Mouse (Mus musculus) embryonic facial prominence, embryonic 12.5 days (tissue): ENCODE data around the gene Ccdc172. TPM values are rescaled to one million over a fixed set of nuclear protein-coding genes. Genes with fewer than 3 reads are reported as not detected.

ENCODE experiments used
- ATAC-seq: fragments of 200-750 bp; cut with Nextera tagmentation; 2 replicates; pipeline ENCODE4 v1.8.0; 2017; ENCODE audit not compliant: insufficient number of reproducible peaks, insufficient read depth, low FRiP score, low TSS enrichment
- H3K27ac ChIP-seq: fragments of 300-500 bp; sonication (generic); 2 replicates; pipeline ENCODE4 v1.5.1; 2016; ENCODE audit warnings: mild to moderate bottlenecking
- H3K27me3 ChIP-seq: fragments of 300-500 bp; sonication (generic); 2 replicates; pipeline ENCODE4 v1.6.1; 2016; ENCODE audit warnings: mild to moderate bottlenecking, moderate library complexity
- H3K36me3 ChIP-seq: fragments of 300-500 bp; sonication (generic); 2 replicates; pipeline ENCODE4 v1.6.1; 2016; ENCODE audit warnings: mild to moderate bottlenecking
- H3K4me1 ChIP-seq: fragments of 300-500 bp; sonication (generic); 2 replicates; pipeline ENCODE4 v1.6.1; 2016
- H3K4me2 ChIP-seq: fragments of 300-500 bp; sonication (generic); replicated peaks from 2 replicates; pipeline ENCODE4 v1.6.1; 2016; ENCODE audit warnings: mild to moderate bottlenecking, moderate library complexity
- H3K4me3 ChIP-seq: fragments of 300-500 bp; sonication (generic); 2 replicates; pipeline ENCODE4 v1.5.1; 2016; ENCODE audit warnings: mild to moderate bottlenecking
- H3K9ac ChIP-seq: fragments of 300-500 bp; sonication (generic); 2 replicates; pipeline ENCODE4 v1.6.1; 2016; ENCODE audit warnings: mild to moderate bottlenecking, moderate library complexity
- H3K9me3 ChIP-seq: fragments of 300-500 bp; sonication (generic); 2 replicates; pipeline ENCODE4 v1.6.1; 2016; ENCODE audit warnings: mild to moderate bottlenecking, moderate library complexity
- WGBS: fragments of 180-500 bp; shearing (Covaris S2); methylation state at CpG from one replicate; pipeline ENCODE4 v1.1.7; 2016; 5-methylcytosine and 5-hydroxymethylcytosine counted together
- polyA plus RNA-seq: library from polyadenylated mRNA; unstranded; fragments of >200 nt; fragmentation: Nextera tagmentation; extraction: Ambion mirVana; gene quantifications from 2 replicates; pipeline ENCODE4 v1.2.1, GENCODE M21; 2016

Gene Ccdc172
- polyA plus RNA-seq, 1 experiment from 2014 or later, result not detected

- Histone ChIP-seq H3K4me3 (no peak overlapping the region), H3K4me1 (peaks cover 7% of the 10 kb centered on the region), H3K9ac (no peak overlapping the region), H3K4me2 (no peak overlapping the region), H3K27ac (no peak overlapping the region), H3K9me3 (no peaks in the 10 kb centered on the region), H3K36me3 (no peaks in the 10 kb centered on the region), H3K27me3 (no peaks in the 10 kb centered on the region)
- no peak for ATAC-seq
- WGBS, result 43% methylated on average over 12 of the region's 12 CpGs
Observed at GRCm38 (mm10) chr19:58523736-58524394, 12.1 kb downstream of the Ccdc172 start.

GRCm38 (mm10) chr19:58525457-58526239 is 13.9 kb downstream of the Ccdc172 start:
- peaks cover 7% of the 10 kb centered on the region for H3K4me1 ChIP-seq
- no peak for ATAC-seq
- 58% methylated on average over 12 of the region's 12 CpGs for WGBS
- H3K36me3 ChIP-seq, result no peaks in the 10 kb centered on the region
- H3K4me2 ChIP-seq, result no peak overlapping the region
- no peak overlapping the region for H3K9ac ChIP-seq
- no peak overlapping the region for H3K4me3 ChIP-seq
- no peaks in the 10 kb centered on the region for H3K9me3 ChIP-seq
- H3K27ac ChIP-seq, result no peak overlapping the region
- no peaks in the 10 kb centered on the region for H3K27me3 ChIP-seq

- Histone ChIP-seq H3K4me2 (no peak overlapping the region), H3K4me1 (peaks cover 4% of the 10 kb centered on the region; the same call in 1 of the 2 replicates), H3K36me3 (no peaks in the 10 kb centered on the region), H3K4me3 (no peak overlapping the region), H3K27me3 (no peaks in the 10 kb centered on the region), H3K9me3 (no peaks in the 10 kb centered on the region), H3K9ac (no peak overlapping the region), H3K27ac (no peak overlapping the region)
- 78% methylated on average over 3 of the region's 3 CpGs for WGBS
- ATAC-seq, result no peak
Observed at GRCm38 (mm10) chr19:58533077-58533476, 21.3 kb downstream of the Ccdc172 start.

- WGBS, result 81% methylated on average over 10 of the region's 10 CpGs
- Histone ChIP-seq H3K9ac (no peak overlapping the region), H3K4me3 (no peak overlapping the region), H3K27ac (no peak overlapping the region), H3K9me3 (no peaks in the 10 kb centered on the region), H3K4me1 (peaks cover 4% of the 10 kb centered on the region; the same call in 1 of the 2 replicates), H3K4me2 (no peak overlapping the region), H3K27me3 (no peaks in the 10 kb centered on the region), H3K36me3 (no peaks in the 10 kb centered on the region)
- ATAC-seq, result no peak
Observed at GRCm38 (mm10) chr19:58536691-58537090, 24.9 kb downstream of the Ccdc172 start.

GRCm38 (mm10) chr19:58540396-58540795 is 28.6 kb downstream of the Ccdc172 start:
- Histone ChIP-seq H3K27ac (no peak overlapping the region), H3K4me3 (no peak overlapping the region), H3K9me3 (no peaks in the 10 kb centered on the region), H3K4me1 (peaks cover 4% of the 10 kb centered on the region; the same call in 1 of the 2 replicates), H3K27me3 (no peaks in the 10 kb centered on the region), H3K36me3 (no peaks in the 10 kb centered on the region), H3K4me2 (no peak overlapping the region), H3K9ac (no peak overlapping the region)
- WGBS, result 90% methylated on average over 5 of the region's 5 CpGs
- ATAC-seq, result no peak

- H3K36me3 ChIP-seq, result no peaks in the 10 kb centered on the region
- H3K4me3 ChIP-seq, result no peak overlapping the region
- 0 out of 2 replicates have a peak, but pooled peaks cover 3% of the 10 kb centered on the region for H3K4me1 ChIP-seq
- peaks cover 4% of the 10 kb centered on the region; the same call in 1 of the 2 replicates for H3K27me3 ChIP-seq
- H3K27ac ChIP-seq, result no peak overlapping the region
- 47% methylated on average over 4 of the region's 4 CpGs for WGBS
- no peak overlapping the region for H3K4me2 ChIP-seq
- H3K9me3 ChIP-seq, result no peaks in the 10 kb centered on the region
- no peak for ATAC-seq
- H3K9ac ChIP-seq, result no peak overlapping the region
Observed at GRCm38 (mm10) chr19:58548367-58548766, 36.6 kb downstream of the Ccdc172 start.

- WGBS, result 20% methylated on average over 1 of the region's 1 CpGs
- Histone ChIP-seq H3K4me1 (0 out of 2 replicates have a peak, but pooled peaks cover 3% of the 10 kb centered on the region), H3K36me3 (no peaks in the 10 kb centered on the region), H3K27me3 (peaks cover 4% of the 10 kb centered on the region; the same call in 1 of the 2 replicates), H3K27ac (no peak overlapping the region), H3K4me2 (no peak overlapping the region), H3K9ac (no peak overlapping the region), H3K9me3 (no peaks in the 10 kb centered on the region), H3K4me3 (no peak overlapping the region)
- no peak for ATAC-seq
Observed at GRCm38 (mm10) chr19:58550489-58550888, 38.7 kb downstream of the Ccdc172 start.

GRCm38 (mm10) chr19:58550916-58551315 is 39.1 kb downstream of the Ccdc172 start:
- H3K4me1 ChIP-seq, result 0 out of 2 replicates have a peak, but pooled peaks cover under 1% of the 10 kb centered on the region
- peaks cover 4% of the 10 kb centered on the region; the same call in 1 of the 2 replicates for H3K27me3 ChIP-seq
- ATAC-seq, result no peak
- no peaks in the 10 kb centered on the region for H3K9me3 ChIP-seq
- no peak overlapping the region for H3K4me2 ChIP-seq
- 74% methylated on average over 3 of the region's 3 CpGs for WGBS
- H3K4me3 ChIP-seq, result no peak overlapping the region
- H3K9ac ChIP-seq, result no peak overlapping the region
- H3K27ac ChIP-seq, result no peak overlapping the region
- H3K36me3 ChIP-seq, result no peaks in the 10 kb centered on the region

GRCm38 (mm10) chr19:58554974-58555373 is 43.2 kb downstream of the Ccdc172 start:
- Histone ChIP-seq H3K9ac (no peak overlapping the region), H3K9me3 (no peaks in the 10 kb centered on the region), H3K4me3 (no peak overlapping the region), H3K4me1 (no peaks in the 10 kb centered on the region), H3K4me2 (no peak overlapping the region), H3K27ac (no peak overlapping the region), H3K27me3 (peaks cover 4% of the 10 kb centered on the region; the same call in 1 of the 2 replicates), H3K36me3 (no peaks in the 10 kb centered on the region)
- ATAC-seq, result no peak
- 74% methylated on average over 2 of the region's 2 CpGs for WGBS

- no peaks in the 10 kb centered on the region for H3K36me3 ChIP-seq
- H3K4me1 ChIP-seq, result no peaks in the 10 kb centered on the region
- H3K9ac ChIP-seq, result no peak overlapping the region
- H3K4me2 ChIP-seq, result no peak overlapping the region
- no peak for ATAC-seq
- no peak overlapping the region for H3K4me3 ChIP-seq
- WGBS, result 43% methylated on average over 5 of the region's 5 CpGs
- H3K27ac ChIP-seq, result no peak overlapping the region
- H3K9me3 ChIP-seq, result no peaks in the 10 kb centered on the region
- no peaks in the 10 kb centered on the region for H3K27me3 ChIP-seq
Observed at GRCm38 (mm10) chr19:58558352-58558751, 46.6 kb downstream of the Ccdc172 start.

- Histone ChIP-seq H3K9ac (no peak overlapping the region), H3K9me3 (no peaks in the 10 kb centered on the region), H3K4me2 (no peak overlapping the region), H3K27ac (no peak overlapping the region), H3K4me1 (no peaks in the 10 kb centered on the region), H3K27me3 (no peaks in the 10 kb centered on the region), H3K36me3 (no peaks in the 10 kb centered on the region), H3K4me3 (no peak overlapping the region)
- ATAC-seq, result no peak
- 92% methylated on average over 7 of the region's 7 CpGs for whole genome bisulfite sequencing
Observed at GRCm38 (mm10) chr19:58562301-58562815, 50.6 kb downstream of the Ccdc172 start.

- H3K27me3 ChIP-seq, result no peaks in the 10 kb centered on the region
- ATAC-seq, result no peak
- no peak overlapping the region for H3K4me3 ChIP-seq
- no peaks in the 10 kb centered on the region for H3K9me3 ChIP-seq
- no peaks in the 10 kb centered on the region for H3K36me3 ChIP-seq
- H3K9ac ChIP-seq, result no peak overlapping the region
- H3K4me1 ChIP-seq, result no peaks in the 10 kb centered on the region
- 72% methylated on average over 2 of the region's 2 CpGs for WGBS
- H3K27ac ChIP-seq, result no peak overlapping the region
- no peak overlapping the region for H3K4me2 ChIP-seq
Observed at GRCm38 (mm10) chr19:58571566-58571965, 59.8 kb downstream of the Ccdc172 start.
